Mouse (Mus musculus): ENCODE measurements around the gene Cd68. TPM values are rescaled to one million over a fixed set of nuclear protein-coding genes. Genes with fewer than 3 reads are reported as not detected.
A peak's percentile ranks its signal among the peaks of the same experiment; 100 is the strongest.

The Cd68 gene
- polyA plus RNA-seq, 1 experiment from 2014 or later: 4.4 TPM

- peak overlapping the region; percentile 57 for H3K4me3 ChIP-seq
- peaks cover 22% of the 10 kb centered on the region for H3K4me1 ChIP-seq
- no peaks in the 10 kb centered on the region for H3K9me3 ChIP-seq (replicated peaks)
- ATAC-seq: no peak
- no peaks in the 10 kb centered on the region for H3K27me3 ChIP-seq
- H3K36me3 ChIP-seq (ENCODE audit: poor library complexity, severe bottlenecking): peaks cover 65% of the 10 kb centered on the region
- H3K9ac ChIP-seq: peak overlapping the region; percentile 71
- WGBS: 87% methylated on average over 3 of the region's 3 CpGs
- H3K27ac ChIP-seq: 0 out of 2 replicates have a peak overlapping the region, but pooled peaks have one; percentile 97
- H3K4me2 ChIP-seq: peak overlapping the region; percentile 61
Observed at GRCm38 (mm10) chr11:69661221-69661881, 4.6 kb downstream of the Cd68 start.

GRCm38 (mm10) chr11:69657462-69657881 lies 8.5 kb downstream of the Cd68 start:
- 84% methylated on average over 15 of the region's 15 CpGs for WGBS
- no peak overlapping the region for H3K4me3 ChIP-seq
- peaks cover 20% of the 10 kb centered on the region for H3K4me1 ChIP-seq
- ATAC-seq: no peak
- H3K9me3 ChIP-seq (replicated peaks): no peaks in the 10 kb centered on the region
- H3K36me3 ChIP-seq (ENCODE audit: poor library complexity, severe bottlenecking): peaks cover 70% of the 10 kb centered on the region
- no peaks in the 10 kb centered on the region for H3K27me3 ChIP-seq
- H3K27ac ChIP-seq: no peak overlapping the region
- no peak overlapping the region for H3K9ac ChIP-seq
- no peak overlapping the region for H3K4me2 ChIP-seq

GRCm38 (mm10) chr11:69656617-69657461 lies 9.1 kb downstream of the Cd68 start:
- WGBS: 82% methylated on average over 10 of the region's 10 CpGs
- H3K27me3 ChIP-seq: no peaks in the 10 kb centered on the region
- peaks cover 19% of the 10 kb centered on the region for H3K4me1 ChIP-seq
- H3K4me3 ChIP-seq: no peak overlapping the region
- peaks cover 76% of the 10 kb centered on the region for H3K36me3 ChIP-seq (ENCODE audit: poor library complexity, severe bottlenecking)
- no peak overlapping the region for H3K27ac ChIP-seq
- H3K9ac ChIP-seq: no peak overlapping the region
- no peak for ATAC-seq
- H3K4me2 ChIP-seq: no peak overlapping the region
- no peaks in the 10 kb centered on the region for H3K9me3 ChIP-seq (replicated peaks)

GRCm38 (mm10) chr11:69656065-69656455 lies 9.9 kb downstream of the Cd68 start:
- 86% methylated on average over 5 of the region's 5 CpGs for WGBS
- H3K36me3 ChIP-seq (ENCODE audit: poor library complexity, severe bottlenecking): peaks cover 84% of the 10 kb centered on the region

GRCm38 (mm10) chr11:69655264-69656064 lies 10.5 kb downstream of the Cd68 start, which contains the start of gene Sox15:
Sox15 (plus strand) TSS chr11:69655314.
- no peak within 1 kb of the TSS for H3K9ac ChIP-seq

More at GRCm38 (mm10) chr11:69656065-69656455, 9.9 kb downstream of the Cd68 start:
- Histone ChIP-seq H3K27ac (no peak overlapping the region), H3K4me3 (no peak overlapping the region), H3K4me1 (peaks cover 11% of the 10 kb centered on the region), H3K9me3 (replicated peaks) (no peaks in the 10 kb centered on the region), H3K27me3 (no peaks in the 10 kb centered on the region), H3K4me2 (no peak overlapping the region), H3K9ac (no peak overlapping the region)
- no peak for ATAC-seq

GRCm38 (mm10) chr11:69654760-69655159 lies 11.2 kb downstream of the Cd68 start:
- Histone ChIP-seq H3K27me3 (no peaks in the 10 kb centered on the region), H3K36me3 (ENCODE audit: poor library complexity, severe bottlenecking) (peaks cover 90% of the 10 kb centered on the region), H3K9ac (no peak overlapping the region), H3K4me3 (no peak overlapping the region), H3K9me3 (replicated peaks) (no peaks in the 10 kb centered on the region), H3K27ac (0 out of 2 replicates have a peak overlapping the region, but pooled peaks have one; percentile 3), H3K4me2 (no peak overlapping the region), H3K4me1 (peaks cover 5% of the 10 kb centered on the region; the same call in 1 of the 2 replicates)
- no peak for ATAC-seq
- 56% methylated on average over 9 of the region's 9 CpGs for WGBS

More at GRCm38 (mm10) chr11:69655264-69656064, 10.5 kb downstream of the Cd68 start, which contains the start of gene Sox15:
- Histone ChIP-seq H3K4me2 (no peak within 1 kb of the TSS), H3K27me3 (no peaks in the 10 kb centered on the region), H3K4me1 (peaks cover 8% of the 10 kb centered on the region; the same call in 1 of the 2 replicates), H3K36me3 (ENCODE audit: poor library complexity, severe bottlenecking) (peaks cover 90% of the 10 kb centered on the region), H3K27ac (peak within 1 kb of the TSS; percentile 3; the same call in 1 of the 2 replicates), H3K9me3 (replicated peaks) (no peaks in the 10 kb centered on the region), H3K4me3 (peak within 1 kb of the TSS; percentile 9)
- 22% methylated on average over 34 of the region's 34 CpGs for WGBS
- ATAC-seq: peak; percentile 77

- 65% methylated on average over 5 of the region's 5 CpGs for WGBS
Observed at GRCm38 (mm10) chr11:69653399-69653798, 12.6 kb downstream of the Cd68 start.

GRCm38 (mm10) chr11:69645860-69646259 lies 20.1 kb downstream of the Cd68 start:
- Histone ChIP-seq H3K36me3 (ENCODE audit: poor library complexity, severe bottlenecking) (peaks cover 100% of the 10 kb centered on the region), H3K4me3 (no peak overlapping the region), H3K27ac (no peak overlapping the region), H3K27me3 (no peaks in the 10 kb centered on the region), H3K9me3 (replicated peaks) (no peaks in the 10 kb centered on the region), H3K4me2 (no peak overlapping the region), H3K4me1 (no peaks in the 10 kb centered on the region), H3K9ac (no peak overlapping the region)
- no peak for ATAC-seq
- 96% methylated on average over 5 of the region's 5 CpGs for WGBS

More at GRCm38 (mm10) chr11:69653399-69653798, 12.6 kb downstream of the Cd68 start:
- no peak overlapping the region for H3K9ac ChIP-seq
- H3K36me3 ChIP-seq (ENCODE audit: poor library complexity, severe bottlenecking): peaks cover 93% of the 10 kb centered on the region
- no peaks in the 10 kb centered on the region for H3K9me3 ChIP-seq (replicated peaks)
- no peak overlapping the region for H3K4me3 ChIP-seq
- no peak for ATAC-seq
- no peak overlapping the region for H3K4me2 ChIP-seq
- H3K27me3 ChIP-seq: no peaks in the 10 kb centered on the region
- peaks cover 5% of the 10 kb centered on the region; the same call in 1 of the 2 replicates for H3K4me1 ChIP-seq
- H3K27ac ChIP-seq: peak overlapping the region; percentile 8; the same call in 1 of the 2 replicates

- no peaks in the 10 kb centered on the region for H3K27me3 ChIP-seq
Observed at GRCm38 (mm10) chr11:69635471-69635870, 30.5 kb downstream of the Cd68 start.

GRCm38 (mm10) chr11:69633128-69633866 lies 32.7 kb downstream of the Cd68 start:
- peak; percentile 64 for ATAC-seq
- Histone ChIP-seq H3K9ac (peak overlapping the region; percentile 98), H3K4me2 (peak overlapping the region; percentile 71), H3K4me3 (peak overlapping the region; percentile 79), H3K36me3 (ENCODE audit: poor library complexity, severe bottlenecking) (0 out of 2 replicates have a peak, but pooled peaks cover 8% of the 10 kb centered on the region), H3K27ac (peak overlapping the region; percentile 94), H3K4me1 (peaks cover 33% of the 10 kb centered on the region), H3K9me3 (replicated peaks) (no peaks in the 10 kb centered on the region), H3K27me3 (no peaks in the 10 kb centered on the region)
- under 1% methylated on average over 27 of the region's 50 CpGs for WGBS

More at GRCm38 (mm10) chr11:69635471-69635870, 30.5 kb downstream of the Cd68 start:
- H3K36me3 ChIP-seq (ENCODE audit: poor library complexity, severe bottlenecking): peaks cover 26% of the 10 kb centered on the region
- peaks cover 33% of the 10 kb centered on the region for H3K4me1 ChIP-seq
- H3K27ac ChIP-seq: no peak overlapping the region
- H3K4me3 ChIP-seq: peak overlapping the region; percentile 79; the same call in 1 of the 2 replicates
- WGBS: 86% methylated on average over 3 of the region's 3 CpGs
- ATAC-seq: no peak
- peak overlapping the region; percentile 71 for H3K4me2 ChIP-seq
- 0 out of 2 replicates have a peak overlapping the region, but pooled peaks have one; percentile 98 for H3K9ac ChIP-seq
- H3K9me3 ChIP-seq (replicated peaks): no peaks in the 10 kb centered on the region
